Mouse (Mus musculus) CH12.LX (cell line): ENCODE measurements at regions not wholly inside any gene's neighbourhood (a gene's known extent, or its start where the extent isn't known, plus 50 kb on each side); places are given as distances from the start of the nearest gene placed in this dataset.

ENCODE experiments used
- DNase-seq: peaks from one replicate; pipeline ENCODE4 v3.0.0-alpha.2; 2013; ENCODE audit errors: extremely low read depth
- H3K27ac ChIP-seq: 2 replicates; pipeline ENCODE4 v1.5.1; 2012; ENCODE audit warnings: low read depth, mild to moderate bottlenecking, control low read depth, moderate library complexity; ENCODE audit not compliant: insufficient read depth
- H3K27me3 ChIP-seq: replicated peaks from 2 replicates; pipeline ENCODE3; 2012; ENCODE audit warnings: inconsistent platforms
- H3K36me3 ChIP-seq, 2 experiments: replicated peaks in 1 of 2; 2 replicates each; pipeline versions ENCODE3 to v1.6.1; 2012; ENCODE audit warnings: inconsistent platforms in 1 of 2, low read length in 1 of 2, mild to moderate bottlenecking in 1 of 2, mixed read lengths in 1 of 2, moderate library complexity in 1 of 2; ENCODE audit not compliant: control insufficient read depth in 1 of 2, insufficient read depth in 1 of 2
- H3K4me1 ChIP-seq, 2 experiments: 2 replicates each; pipeline ENCODE4 v1.6.1; 2012; ENCODE audit warnings: inconsistent platforms in 1 of 2, moderate library complexity in 1 of 2; ENCODE audit not compliant: insufficient read depth in 2 of 2, control insufficient read depth in 1 of 2
- H3K4me2 ChIP-seq: 2 replicates; pipeline ENCODE4 v1.6.1; 2012; ENCODE audit warnings: low read depth, mild to moderate bottlenecking, control low read depth; ENCODE audit not compliant: poor library complexity, insufficient read depth, severe bottlenecking
- H3K4me3 ChIP-seq, 3 experiments: fragments of 150-350 bp in 1 of 3; sonication (generic) in 1 of 3; replicated peaks in 1 of 3; 2 replicates each; pipeline versions ENCODE3 to v1.5.1; 2011 to 2012; ENCODE audit warnings: low read depth in 2 of 3, low read length in 2 of 3, mild to moderate bottlenecking in 2 of 3, moderate library complexity in 2 of 3, control low read depth in 1 of 3, improper control_type of control experiment in 1 of 3, inconsistent platforms in 1 of 3, mixed read lengths in 1 of 3; ENCODE audit not compliant: poor library complexity in 1 of 3
- H3K79me2 ChIP-seq: replicated peaks from 2 replicates; pipeline ENCODE4 v1.6.1; 2012; ENCODE audit warnings: mild to moderate bottlenecking, moderate library complexity; ENCODE audit not compliant: control insufficient read depth, poor library complexity, insufficient read depth, severe bottlenecking; ENCODE audit errors: extremely low read depth
- H3K9ac ChIP-seq: 2 replicates; pipeline ENCODE4 v1.6.1; 2012; ENCODE audit warnings: low read depth, mild to moderate bottlenecking, control low read depth, moderate library complexity; ENCODE audit not compliant: insufficient read depth
- H3K9me3 ChIP-seq: replicated peaks from 2 replicates; pipeline ENCODE3; 2012; ENCODE audit warnings: low read length, inconsistent platforms, mixed read lengths
- CHD2 ChIP-seq: IDR thresholded peaks from 2 replicates; pipeline ENCODE4 v1.6.1; 2011; ENCODE audit warnings: low read length, improper control_type of control experiment
- CTCF ChIP-seq, 2 experiments: IDR thresholded peaks in 1 of 2; conservative IDR thresholded peaks in 1 of 2; 2 replicates each; pipeline ENCODE4 v1.5.1; 2011 to 2012; ENCODE audit warnings: low read depth in 2 of 2, low read length in 2 of 2, improper control_type of control experiment in 1 of 2, inconsistent platforms in 1 of 2, mild to moderate bottlenecking in 1 of 2, moderate library complexity in 1 of 2
- E2F4 ChIP-seq: IDR thresholded peaks from 2 replicates; pipeline ENCODE4 v1.6.1; 2011; ENCODE audit warnings: low read depth, low read length, improper control_type of control experiment; ENCODE audit not compliant: insufficient replicate concordance
- ELF1 ChIP-seq: IDR thresholded peaks from 2 replicates; pipeline ENCODE4 v1.6.1; 2014; ENCODE audit warnings: low read depth, mild to moderate bottlenecking, inconsistent platforms, low read length, improper control_type of control experiment
- EP300 ChIP-seq: IDR thresholded peaks from 2 replicates; pipeline ENCODE4 v1.6.1; 2011; ENCODE audit warnings: low read length, improper control_type of control experiment
- JUN ChIP-seq: IDR thresholded peaks from 2 replicates; pipeline ENCODE4 v1.6.1; 2011; ENCODE audit warnings: low read depth, mild to moderate bottlenecking, low read length, improper control_type of control experiment, moderate library complexity; ENCODE audit not compliant: insufficient read depth
- NELFE ChIP-seq: IDR thresholded peaks from 2 replicates; pipeline ENCODE4 v1.6.1; 2011; ENCODE audit warnings: low read depth, low read length, improper control_type of control experiment
- NRF1 ChIP-seq: IDR thresholded peaks from 2 replicates; pipeline ENCODE4 v1.6.1; 2014; ENCODE audit warnings: low read depth, mild to moderate bottlenecking, inconsistent platforms, low read length, improper control_type of control experiment, moderate library complexity
- RCOR1 ChIP-seq: conservative IDR thresholded peaks from 2 replicates; pipeline ENCODE4 v1.6.1; 2012; ENCODE audit warnings: low read depth, mild to moderate bottlenecking, inconsistent platforms, low read length, improper control_type of control experiment
- SIN3A ChIP-seq: IDR thresholded peaks from 2 replicates; pipeline ENCODE4 v1.6.1; 2012; ENCODE audit warnings: low read length, improper control_type of control experiment, inconsistent platforms
- UBTF ChIP-seq: IDR thresholded peaks from 2 replicates; pipeline ENCODE4 v1.6.1; 2012; ENCODE audit warnings: low read depth, mild to moderate bottlenecking, inconsistent platforms, low read length, improper control_type of control experiment, moderate library complexity
- ZKSCAN1 ChIP-seq: IDR thresholded peaks from 2 replicates; pipeline ENCODE4 v1.6.1; 2012; ENCODE audit warnings: low read depth, inconsistent platforms, low read length, improper control_type of control experiment, borderline replicate concordance
- ZMIZ1 ChIP-seq: IDR thresholded peaks from 2 replicates; pipeline ENCODE4 v1.6.1; 2012; ENCODE audit warnings: low read depth, mild to moderate bottlenecking, inconsistent platforms, low read length, improper control_type of control experiment
- dilution Hi-C: fragments of 300-500 bp; cut with MboI; formaldehyde crosslinking; loops from 2 replicates; pipeline ENCODE4 v1.14.3; 2020; ENCODE audit warnings: low sequenced_read_pairs; ENCODE audit not compliant: extremely low pct_unique_long_range_greater_than_20kb, extremely low pct_ligation_motif_present
- in situ Hi-C: fragments of 300-500 bp; cut with MboI; formaldehyde crosslinking; loops from 3 replicates; pipeline ENCODE4 v1.14.3; 2019; ENCODE audit warnings: low sequenced_read_pairs, low pct_ligation_motif_present, low pct_unique_long_range_greater_than_20kb, mixed read lengths

DNA sequence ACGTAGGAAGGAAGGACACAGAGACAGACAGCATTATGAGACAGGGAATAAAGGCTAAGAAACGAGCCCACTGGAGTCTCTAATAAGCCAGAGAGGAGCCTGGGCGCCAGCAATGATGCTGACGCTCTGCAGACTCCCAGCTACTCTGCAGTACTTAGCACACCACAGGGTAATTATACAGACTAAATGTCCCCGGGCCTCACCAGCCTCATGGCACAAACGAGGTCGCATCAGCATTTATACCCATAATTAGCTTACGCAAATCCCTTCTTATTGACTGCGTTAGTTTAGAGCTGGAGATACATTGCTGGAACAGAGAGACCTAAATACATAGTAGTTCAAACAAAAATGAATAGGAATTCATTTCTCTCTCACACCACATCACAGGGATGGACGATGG, 121.3 kb downstream of the Usp31 start:
- in situ Hi-C loops: no loop called here
- Histone ChIP-seq H3K4me2 (no peak overlapping the region), H3K9me3 (peaks cover 3% of the 10 kb centered on the region)
- TF ChIP-seq E2F4: no peak
- no peak for TF ChIP-seq ELF1
- no peak for TF ChIP-seq ZMIZ1
- TF ChIP-seq, all 38 proteins: peak for 0
- H3K4me3 ChIP-seq: no peak overlapping the region
- H3K79me2 ChIP-seq: no peaks in the 10 kb centered on the region
- no peak overlapping the region for H3K9ac ChIP-seq
- H3K4me1 ChIP-seq: 0 out of 4 replicates have a peak, but pooled peaks cover 0 to 5% of the 10 kb centered on the region in 2 experiments
- dilution Hi-C loops: no loop called here
- no peak for DNase-seq
- H3K36me3 ChIP-seq: no peaks in the 10 kb centered on the region
- no peak overlapping the region for H3K27ac ChIP-seq
- peaks cover 67% of the 10 kb centered on the region for H3K27me3 ChIP-seq

DNA sequence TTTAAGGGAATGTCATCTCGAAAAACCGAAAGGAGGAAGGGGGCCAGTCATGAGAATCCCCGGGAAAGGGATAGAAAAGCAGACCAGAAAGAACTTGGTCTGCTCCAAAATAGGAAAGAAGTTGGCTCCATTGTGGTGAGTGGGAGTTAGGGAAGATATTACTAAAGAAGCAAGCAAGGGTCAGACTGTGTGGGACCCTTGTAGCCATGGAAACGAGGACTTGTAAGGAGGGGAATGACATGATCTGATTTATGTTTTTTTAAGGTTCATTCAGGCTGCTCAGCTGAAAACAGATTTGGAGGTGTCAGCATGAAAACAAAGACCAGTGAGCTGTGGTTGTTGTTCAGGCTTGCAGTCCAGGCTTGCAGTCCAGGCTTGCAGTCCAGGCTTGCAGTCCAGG, 127.6 kb downstream of the Usp31 start:
- in situ Hi-C loops (no loop called here), dilution Hi-C loops (no loop called here)
- H3K4me3 ChIP-seq: no peak overlapping the region
- peaks cover 5% of the 10 kb centered on the region for H3K9me3 ChIP-seq
- no peaks in the 10 kb centered on the region for H3K79me2 ChIP-seq
- no peak for DNase-seq
- TF ChIP-seq JUN (no peak), SIN3A (no peak), CTCF (conservative IDR thresholded peaks at IDR 0.05 in 1 of 2, IDR thresholded peaks at IDR 0.05 in 1 of 2; ENCODE audit: low read depth in 2 of 2, low read length in 2 of 2) (no peak), UBTF (no peak), RCOR1 (no peak), EP300 (no peak), ZKSCAN1 (no peak), NELFE (no peak), ELF1 (no peak)
- no peaks in the 10 kb centered on the region for H3K4me1 ChIP-seq
- H3K27me3 ChIP-seq: peaks cover 73% of the 10 kb centered on the region
- no peak overlapping the region for H3K27ac ChIP-seq
- H3K4me2 ChIP-seq: no peak overlapping the region
- H3K36me3 ChIP-seq: no peaks in the 10 kb centered on the region
- no peak overlapping the region for H3K9ac ChIP-seq

DNA sequence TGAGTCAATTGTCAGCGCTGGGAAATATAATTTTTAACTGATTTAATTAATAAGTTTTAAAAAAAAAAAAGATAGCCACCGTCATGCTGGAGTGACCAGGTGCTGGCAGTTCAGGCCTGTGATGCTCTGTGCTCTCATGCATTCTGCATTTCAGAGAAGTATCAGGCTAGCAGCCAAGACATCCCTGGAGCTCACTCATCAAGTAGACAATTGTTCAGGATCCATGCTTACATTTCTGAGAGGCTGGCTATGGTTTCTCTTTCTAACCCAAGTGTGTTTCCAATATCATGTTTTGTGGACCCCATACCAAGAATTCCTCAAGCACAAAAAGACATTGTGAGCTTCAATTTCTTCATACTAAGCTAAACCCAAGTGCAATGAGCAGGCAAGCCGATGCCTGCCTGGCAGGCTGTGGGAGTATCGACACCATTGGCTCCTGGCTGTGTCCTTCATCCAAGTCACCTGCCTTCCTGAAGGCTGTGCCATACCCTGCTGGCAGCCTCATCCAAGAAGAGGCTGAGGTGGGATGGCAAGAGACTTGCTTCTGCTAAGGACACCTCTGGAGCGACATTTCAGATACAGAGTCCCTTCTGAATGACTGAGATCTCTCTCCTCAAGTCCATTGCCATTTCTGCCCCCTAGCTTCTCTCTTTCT, 134.2 kb downstream of the Usp31 start:
- Histone ChIP-seq H3K36me3 (no peaks in the 10 kb centered on the region), H3K4me3 (no peak overlapping the region), H3K27me3 (peaks cover 65% of the 10 kb centered on the region), H3K9me3 (peaks cover 2% of the 10 kb centered on the region), H3K9ac (no peak overlapping the region), H3K4me1 (no peaks in the 10 kb centered on the region), H3K27ac (no peak overlapping the region)
- in situ Hi-C loops: loop anchor here (25.0 kb wide), 1 partner anchor 311 kb away; no protein-coding TSS in a partner anchor
- dilution Hi-C loops: no loop called here
- DNase-seq: no peak
- TF ChIP-seq NRF1 (no peak), EP300 (no peak), CHD2 (no peak), ZMIZ1 (no peak)
- TF ChIP-seq, all 38 proteins: peak for 0
- no peaks in the 10 kb centered on the region for H3K79me2 ChIP-seq
- H3K4me2 ChIP-seq: no peak overlapping the region
